Mouse (Mus musculus) MEL (cell line): ENCODE results near the gene Plet1. TPM values are rescaled to one million over a fixed set of nuclear protein-coding genes. Genes with fewer than 3 reads are reported as not detected.

Experiments used
- DNase-seq: peaks from one replicate; pipeline ENCODE4 v3.0.0; 2011; ENCODE audit warnings: low read depth, low spot score
- H3K27ac ChIP-seq: 2 replicates; pipeline ENCODE4 v1.5.1; 2012; ENCODE audit warnings: low read depth, mild to moderate bottlenecking, control low read depth, low read length, moderate library complexity; ENCODE audit not compliant: control insufficient read depth
- H3K27me3 ChIP-seq, 2 experiments: fragments of 150-350 bp in 1 of 2; sonication (generic) in 1 of 2; 2 replicates each; pipeline ENCODE4 v1.6.1; 2012; ENCODE audit warnings: low read length in 2 of 2, mild to moderate bottlenecking in 2 of 2, improper control_type of control experiment in 1 of 2, moderate library complexity in 1 of 2; ENCODE audit not compliant: insufficient read depth in 2 of 2, control insufficient read depth in 1 of 2
- H3K36me3 ChIP-seq, 2 experiments: 2 replicates each; pipeline ENCODE4 v1.6.1; 2012 to 2014; ENCODE audit warnings: low read length in 2 of 2, improper control_type of control experiment in 1 of 2, inconsistent platforms in 1 of 2, mild to moderate bottlenecking in 1 of 2; ENCODE audit not compliant: insufficient read depth in 2 of 2, control insufficient read depth in 1 of 2
- H3K4me1 ChIP-seq, 2 experiments: fragments of 150-350 bp in 1 of 2; sonication (generic) in 1 of 2; 2 replicates each; pipeline ENCODE4 v1.6.1; 2012; ENCODE audit warnings: low read length in 2 of 2, improper control_type of control experiment in 1 of 2, mild to moderate bottlenecking in 1 of 2; ENCODE audit not compliant: insufficient read depth in 2 of 2, control insufficient read depth in 1 of 2
- H3K4me3 ChIP-seq, 2 experiments: fragments of 150-350 bp in 1 of 2; sonication (generic) in 1 of 2; 2 replicates each; pipeline ENCODE4 v1.5.1; 2012; ENCODE audit warnings: low read depth in 2 of 2, low read length in 2 of 2, mild to moderate bottlenecking in 2 of 2, moderate library complexity in 2 of 2, control low read depth in 1 of 2, improper control_type of control experiment in 1 of 2; ENCODE audit not compliant: control insufficient read depth in 1 of 2, insufficient read depth in 1 of 2
- H3K79me2 ChIP-seq: 2 replicates; pipeline ENCODE4 v1.6.1; 2012; ENCODE audit warnings: mild to moderate bottlenecking, low read length, moderate library complexity; ENCODE audit not compliant: control insufficient read depth, poor library complexity, insufficient read depth
- H3K9ac ChIP-seq: 2 replicates; pipeline ENCODE4 v1.6.1; 2012; ENCODE audit warnings: low read depth, mild to moderate bottlenecking, control low read depth, low read length, moderate library complexity; ENCODE audit not compliant: control insufficient read depth, poor library complexity, severe bottlenecking
- H3K9me3 ChIP-seq: fragments of 150-350 bp; sonication (generic); replicated peaks from 2 replicates; pipeline ENCODE4 v1.6.1; 2012; ENCODE audit warnings: mild to moderate bottlenecking, low read length, improper control_type of control experiment, moderate library complexity; ENCODE audit not compliant: insufficient read depth
- BHLHE40 ChIP-seq: IDR thresholded peaks from 2 replicates; pipeline ENCODE4 v1.6.1; 2012; ENCODE audit warnings: low read depth, mild to moderate bottlenecking, inconsistent platforms, low read length, improper control_type of control experiment, borderline replicate concordance
- CHD2 ChIP-seq: IDR thresholded peaks from 2 replicates; pipeline ENCODE4 v1.6.1; 2011; ENCODE audit warnings: low read length, improper control_type of control experiment
- EP300 ChIP-seq, 2 experiments: IDR thresholded peaks; 2 replicates each; pipeline ENCODE4 v1.6.1; 2011; ENCODE audit warnings: improper control_type of control experiment in 2 of 2, low read length in 2 of 2, low read depth in 1 of 2, mild to moderate bottlenecking in 1 of 2
- ETS1 ChIP-seq: IDR thresholded peaks from 2 replicates; pipeline ENCODE4 v1.6.1; 2012; ENCODE audit warnings: low read depth, mild to moderate bottlenecking, inconsistent platforms, low read length, improper control_type of control experiment, moderate library complexity
- GATA1 ChIP-seq: IDR thresholded peaks from 2 replicates; pipeline ENCODE4 v1.6.1; 2011; ENCODE audit warnings: low read depth, low read length, improper control_type of control experiment
- JUND ChIP-seq: IDR thresholded peaks from 2 replicates; pipeline ENCODE4 v1.6.1; 2011; ENCODE audit warnings: low read depth, mild to moderate bottlenecking, improper control_type of control experiment, low read length
- KAT2A ChIP-seq: conservative IDR thresholded peaks from 2 replicates; pipeline ENCODE4 v1.6.1; 2012; ENCODE audit warnings: low read depth, low read length, improper control_type of control experiment, inconsistent platforms
- MAZ ChIP-seq: IDR thresholded peaks from 2 replicates; pipeline ENCODE4 v1.6.1; 2012; ENCODE audit warnings: low read depth, mild to moderate bottlenecking, inconsistent platforms, low read length, improper control_type of control experiment
- MEF2A ChIP-seq: IDR thresholded peaks from 2 replicates; pipeline ENCODE4 v1.6.1; 2014; ENCODE audit warnings: low read depth, mild to moderate bottlenecking, inconsistent platforms, low read length, improper control_type of control experiment; ENCODE audit not compliant: poor library complexity, insufficient replicate concordance, severe bottlenecking; ENCODE audit errors: extremely low read depth
- MXI1 ChIP-seq: IDR thresholded peaks from 2 replicates; pipeline ENCODE4 v1.6.1; 2011; ENCODE audit warnings: mild to moderate bottlenecking, low read depth, low read length, improper control_type of control experiment
- MYC ChIP-seq: IDR thresholded peaks from 2 replicates; pipeline ENCODE4 v1.6.1; 2011; ENCODE audit warnings: low read depth, mild to moderate bottlenecking, low read length, improper control_type of control experiment, moderate library complexity
- NRF1 ChIP-seq: IDR thresholded peaks from 2 replicates; pipeline ENCODE4 v1.6.1; 2014; ENCODE audit warnings: low read depth, mild to moderate bottlenecking, inconsistent platforms, low read length, improper control_type of control experiment, moderate library complexity; ENCODE audit not compliant: poor library complexity, insufficient read depth, severe bottlenecking
- POLR2AphosphoS2 ChIP-seq: IDR thresholded peaks from 2 replicates; pipeline ENCODE4 v1.6.1; 2011; ENCODE audit warnings: low read length, improper control_type of control experiment
- RCOR1 ChIP-seq: IDR thresholded peaks from 2 replicates; pipeline ENCODE4 v1.6.1; 2012; ENCODE audit warnings: low read depth, mild to moderate bottlenecking, inconsistent platforms, low read length, improper control_type of control experiment
- SMC3 ChIP-seq: IDR thresholded peaks from 2 replicates; pipeline ENCODE4 v1.6.1; 2011; ENCODE audit warnings: low read depth, low read length, improper control_type of control experiment
- TAL1 ChIP-seq: IDR thresholded peaks from 2 replicates; pipeline ENCODE4 v1.6.1; 2012; ENCODE audit warnings: mild to moderate bottlenecking, inconsistent platforms, low read length, moderate library complexity, mixed read lengths
- UBTF ChIP-seq: IDR thresholded peaks from 2 replicates; pipeline ENCODE4 v1.6.1; 2012; ENCODE audit warnings: low read depth, mild to moderate bottlenecking, inconsistent platforms, low read length, improper control_type of control experiment, moderate library complexity, borderline replicate concordance; ENCODE audit not compliant: insufficient read depth
- USF1 ChIP-seq: IDR thresholded peaks from 2 replicates; pipeline ENCODE4 v1.6.1; 2014; ENCODE audit warnings: low read depth, mild to moderate bottlenecking, inconsistent platforms, low read length, improper control_type of control experiment, moderate library complexity
- USF2 ChIP-seq, 2 experiments: IDR thresholded peaks; 2 replicates each; pipeline ENCODE4 v1.6.1; 2011 to 2012; ENCODE audit warnings: improper control_type of control experiment in 2 of 2, low read length in 2 of 2, borderline replicate concordance in 1 of 2, inconsistent platforms in 1 of 2, low read depth in 1 of 2, mild to moderate bottlenecking in 1 of 2; ENCODE audit not compliant: insufficient read depth in 1 of 2
- ZC3H11A ChIP-seq: IDR thresholded peaks from 2 replicates; pipeline ENCODE4 v1.6.1; 2012; ENCODE audit warnings: low read depth, mild to moderate bottlenecking, inconsistent platforms, low read length, improper control_type of control experiment
- ZKSCAN1 ChIP-seq: IDR thresholded peaks from 2 replicates; pipeline ENCODE4 v1.6.1; 2012; ENCODE audit warnings: low read depth, mild to moderate bottlenecking, inconsistent platforms, low read length, improper control_type of control experiment, moderate library complexity
- ZMIZ1 ChIP-seq: IDR thresholded peaks from 2 replicates; pipeline ENCODE4 v1.6.1; 2012; ENCODE audit warnings: low read depth, mild to moderate bottlenecking, inconsistent platforms, low read length, improper control_type of control experiment, moderate library complexity
- ZNF384 ChIP-seq: IDR thresholded peaks from 2 replicates; pipeline ENCODE4 v1.6.1; 2012; ENCODE audit warnings: low read depth, mild to moderate bottlenecking, inconsistent platforms, low read length, improper control_type of control experiment
- polyA plus RNA-seq, 2 experiments: library from polyadenylated mRNA; stranded (reverse) in 1 of 2; unstranded in 1 of 2; fragments of >175 nt in 1 of 2; fragments of >200 nt in 1 of 2; gene quantifications; 2 replicates each; pipeline versions ENCODE4 v1.2.1 to v1.2.4; 2012; ENCODE audit warnings: low replicate concordance in 2 of 2, low read depth in 1 of 2; ENCODE audit not compliant: insufficient read length in 2 of 2, insufficient read depth in 1 of 2, missing spikeins in 1 of 2
- total RNA-seq: library from RNA; depleted of rRNA; stranded (reverse); fragments of 300-350 nt; gene quantifications from 2 replicates; pipeline ENCODE4 v1.2.3, GENCODE M21; 2012

The Plet1 gene
- total and polyA plus RNA-seq, 3 experiments, result 0.12 to 0.81 TPM; not detected in 1

GRCm38 (mm10) chr9:50497536-50497935 is 3.2 kb downstream of the Plet1 start:
- no peaks in the 10 kb centered on the region for H3K27me3 ChIP-seq
- H3K9ac ChIP-seq, result no peak overlapping the region
- no peak for TF ChIP-seq MYC
- TF ChIP-seq MXI1, result no peak
- TF ChIP-seq GATA1, result no peak
- TF ChIP-seq JUND, result no peak
- no peak for TF ChIP-seq POLR2AphosphoS2
- no peak for TF ChIP-seq MAZ
- TF ChIP-seq USF1, result no peak
- no peak for TF ChIP-seq ETS1
- no peak for TF ChIP-seq SMC3
- no peak for TF ChIP-seq RCOR1
- TF ChIP-seq CHD2, result no peak
- TF ChIP-seq BHLHE40, result no peak
- no peak for TF ChIP-seq ZNF384
- TF ChIP-seq ZC3H11A, result no peak
- H3K36me3 ChIP-seq, result peaks cover 0 to 8% of the 10 kb centered on the region in 2 experiments; a peak in 2 of 4 replicates
- H3K4me1 ChIP-seq, result peaks cover 2 to 31% of the 10 kb centered on the region in 2 experiments; a peak in 3 of 4 replicates
- peak; percentile 9 for DNase-seq
- no peaks in the 10 kb centered on the region for H3K79me2 ChIP-seq
- H3K9me3 ChIP-seq, result no peaks in the 10 kb centered on the region
- no peak overlapping the region for H3K4me3 ChIP-seq
- no peak overlapping the region for H3K27ac ChIP-seq

GRCm38 (mm10) chr9:50498815-50499214 is 4.5 kb downstream of the Plet1 start:
- Histone ChIP-seq H3K4me1 (peaks cover 2 to 31% of the 10 kb centered on the region in 2 experiments; a peak in 3 of 4 replicates), H3K79me2 (no peaks in the 10 kb centered on the region), H3K9ac (no peak overlapping the region), H3K9me3 (no peaks in the 10 kb centered on the region), H3K36me3 (peaks cover 0 to 8% of the 10 kb centered on the region in 2 experiments; a peak in 2 of 4 replicates), H3K4me3 (no peak overlapping the region), H3K27ac (no peak overlapping the region), H3K27me3 (no peaks in the 10 kb centered on the region)
- DNase-seq, result no peak
- TF ChIP-seq MAZ (no peak), GATA1 (no peak), UBTF (no peak), ZNF384 (no peak), SMC3 (no peak), POLR2AphosphoS2 (no peak), TAL1 (no peak), MEF2A (no peak), USF2 (IDR thresholded peaks at IDR 0.05; ENCODE audit: borderline replicate concordance in 1 of 2, insufficient read depth in 1 of 2, low read depth in 1 of 2, low read length in 2 of 2) (no peak), ZC3H11A (no peak), MYC (no peak), RCOR1 (no peak), NRF1 (no peak), KAT2A (no peak), USF1 (no peak), EP300 (IDR thresholded peaks at IDR 0.05; ENCODE audit: low read depth in 1 of 2, low read length in 2 of 2) (no peak), MXI1 (no peak), ZMIZ1 (no peak), ZKSCAN1 (no peak)
- TF ChIP-seq, all 39 proteins: peak for 0
